Mouse (Mus musculus) hindbrain, postnatal 0 days (tissue): Measurements from ENCODE around the gene Mycl. TPM values are rescaled to one million over a fixed set of nuclear protein-coding genes. Genes with fewer than 3 reads are reported as not detected.

ENCODE experiments used
- ATAC-seq: fragments of 200-750 bp; cut with Nextera tagmentation; 2 replicates; pipeline ENCODE4 v1.8.0; 2017; ENCODE audit warnings: mild to moderate bottlenecking, moderate TSS enrichment, moderate library complexity
- DNase-seq: peaks from one replicate; pipeline ENCODE4 v3.0.0-alpha.2; 2015; ENCODE audit warnings: low spot score
- H3K27ac ChIP-seq: fragments of 300-500 bp; sonication (generic); 2 replicates; pipeline ENCODE4 v1.5.1; 2014; ENCODE audit warnings: mild to moderate bottlenecking
- H3K27me3 ChIP-seq: fragments of 300-500 bp; sonication (generic); 2 replicates; pipeline ENCODE4 v1.6.1; 2014; ENCODE audit warnings: low read length, mixed read lengths; ENCODE audit not compliant: insufficient read depth
- H3K36me3 ChIP-seq: fragments of 300-500 bp; sonication (generic); 2 replicates; pipeline ENCODE4 v1.6.1; 2014; ENCODE audit warnings: low read length, mixed read lengths; ENCODE audit not compliant: insufficient read depth
- H3K4me1 ChIP-seq: fragments of 300-500 bp; sonication (generic); 2 replicates; pipeline ENCODE4 v1.6.1; 2014; ENCODE audit warnings: antibody characterized with exemption, low read length, mixed read lengths; ENCODE audit not compliant: insufficient read depth
- H3K4me2 ChIP-seq: fragments of 300-500 bp; sonication (generic); 2 replicates; pipeline ENCODE4 v1.6.1; 2014; ENCODE audit warnings: low read depth, mild to moderate bottlenecking, low read length, moderate library complexity, mixed read lengths
- H3K4me3 ChIP-seq: fragments of 300-500 bp; sonication (generic); 2 replicates; pipeline ENCODE4 v1.5.1; 2014; ENCODE audit warnings: low read length
- H3K9ac ChIP-seq: fragments of 300-500 bp; sonication (generic); replicated peaks from 2 replicates; pipeline ENCODE4 v1.6.1; 2014; ENCODE audit warnings: mild to moderate bottlenecking, low read length, moderate library complexity, mixed read lengths
- H3K9me3 ChIP-seq: fragments of 300-500 bp; sonication (generic); 2 replicates; pipeline ENCODE4 v1.6.1; 2016; ENCODE audit warnings: low read length, mixed read lengths
- CTCF ChIP-seq: IDR thresholded peaks from 2 replicates; pipeline ENCODE4 v1.5.1; 2016; ENCODE audit warnings: antibody characterized with exemption, control low read depth, low read depth
- WGBS: fragments of 180-500 bp; shearing (Covaris S2); extraction: QIAGEN DNeasy Blood & Tissue Kit; methylation state at CpG from one replicate; pipeline ENCODE4 v1.1.7; 2014; 5-methylcytosine and 5-hydroxymethylcytosine counted together
- polyA plus RNA-seq: library from polyadenylated mRNA; unstranded; fragments of >200 nt; fragmentation: Nextera tagmentation; extraction: Ambion mirVana; gene quantifications from 2 replicates; pipeline ENCODE4 v1.2.1, GENCODE M21; 2015
- total RNA-seq: library from RNA; depleted of rRNA; stranded (reverse); fragments of >200 nt; gene quantifications from 2 replicates; pipeline ENCODE4 v1.2.3, GENCODE M21; 2014; rRNA removed

The Mycl gene
- total and polyA plus RNA-seq, 2 experiments from 2014 or later = 34.3 to 67.5 TPM

- 88% methylated on average over 4 of the region's 4 CpGs for WGBS
- no peak overlapping the region for H3K9ac ChIP-seq
- H3K4me2 ChIP-seq = no peak overlapping the region
- ATAC-seq (no peak), DNase-seq (no peak)
- H3K36me3 ChIP-seq = peaks cover 26% of the 10 kb centered on the region
- no peaks in the 10 kb centered on the region for H3K27me3 ChIP-seq
- H3K4me1 ChIP-seq = no peaks in the 10 kb centered on the region
- no peak overlapping the region for H3K4me3 ChIP-seq
- no peaks in the 10 kb centered on the region for H3K9me3 ChIP-seq
- no peak overlapping the region for H3K27ac ChIP-seq
- no peak for TF ChIP-seq CTCF
Measured at GRCm38 (mm10) chr4:123044842-123045241, 49.4 kb downstream of the Mycl start.

GRCm38 (mm10) chr4:123046300-123046699 lies 50.8 kb downstream of the Mycl start:
- Histone ChIP-seq H3K27me3 (no peaks in the 10 kb centered on the region), H3K9ac (no peak overlapping the region), H3K4me3 (no peak overlapping the region), H3K27ac (peak overlapping the region; percentile 41; the same call in 1 of the 2 replicates), H3K4me2 (no peak overlapping the region), H3K4me1 (peaks cover 6% of the 10 kb centered on the region), H3K9me3 (no peaks in the 10 kb centered on the region), H3K36me3 (peaks cover 23% of the 10 kb centered on the region)
- 67% methylated on average over 3 of the region's 3 CpGs for WGBS
- no peak for DNase-seq
- no peak for TF ChIP-seq CTCF
- ATAC-seq = no peak

DNA sequence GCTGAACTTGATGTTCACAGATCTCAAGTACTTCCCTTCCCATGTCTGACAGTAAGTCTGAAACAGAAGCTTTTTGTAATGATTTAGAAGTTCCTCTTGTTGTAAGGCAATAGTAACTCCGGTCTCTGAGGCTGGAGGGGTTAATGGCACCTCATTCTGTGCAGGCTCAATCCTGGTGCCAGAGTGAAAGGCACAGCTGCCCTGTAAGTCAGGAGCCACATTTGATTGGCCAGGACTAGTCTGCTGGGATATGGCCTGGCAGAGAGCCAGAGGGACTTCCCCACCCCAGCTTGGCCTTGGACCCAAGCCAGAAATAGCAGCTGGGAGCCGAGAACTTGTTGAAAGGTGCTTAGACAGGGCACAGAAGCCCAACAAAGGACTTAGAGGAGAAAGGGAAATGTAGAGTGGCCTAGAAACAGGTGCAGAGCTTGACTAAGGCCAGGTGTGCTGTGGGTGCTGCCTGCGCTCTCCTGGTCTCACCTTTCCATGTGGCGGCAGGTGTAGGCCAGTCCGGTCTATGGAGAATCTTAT lies 55.3 kb downstream of the Mycl start:
- TF ChIP-seq CTCF = no peak
- Histone ChIP-seq H3K36me3 (peaks cover 25% of the 10 kb centered on the region), H3K4me3 (no peak overlapping the region), H3K9me3 (no peaks in the 10 kb centered on the region), H3K27ac (peak overlapping the region; percentile 45), H3K4me2 (no peak overlapping the region), H3K9ac (no peak overlapping the region), H3K4me1 (peaks cover 6% of the 10 kb centered on the region), H3K27me3 (no peaks in the 10 kb centered on the region)
- DNase-seq (peak; percentile 93), ATAC-seq (peak; percentile 90)
- 29% methylated on average over 5 of the region's 5 CpGs for WGBS

Other genes starting within 250 kb of the Mycl start
- gene Ppt1, start 159.4 kb upstream of the Mycl start, total RNA-seq = 29.0 and 36.4 TPM in 2 replicates
- gene Ppt1, start 159.4 kb upstream of the Mycl start, polyA plus RNA-seq = 88.5 and 89.7 TPM in 2 replicates
- 133 and 141 TPM in 2 replicates for gene Cap1, start 109.6 kb upstream of the Mycl start, total RNA-seq
- gene Cap1, start 109.6 kb upstream of the Mycl start, polyA plus RNA-seq = 59.9 and 60.1 TPM in 2 replicates
- gene Mfsd2a, start 34.5 kb upstream of the Mycl start, total RNA-seq = 63.6 and 68.0 TPM in 2 replicates
- gene Mfsd2a, start 34.5 kb upstream of the Mycl start, polyA plus RNA-seq = 34.9 and 42.6 TPM in 2 replicates
- gene Trit1, start 20.9 kb downstream of the Mycl start, total RNA-seq = 11.1 and 18.5 TPM in 2 replicates
- 17.0 and 18.3 TPM in 2 replicates for gene Trit1, start 20.9 kb downstream of the Mycl start, polyA plus RNA-seq
- gene Bmp8b, start 109.5 kb downstream of the Mycl start, total RNA-seq = 0.42 and 0.47 TPM in 2 replicates
- gene Bmp8b, start 109.5 kb downstream of the Mycl start, polyA plus RNA-seq = 0.29 and 0.43 TPM in 2 replicates
- gene Oxct2b, start 120.6 kb downstream of the Mycl start, total RNA-seq = 0.16 and 0.75 TPM in 2 replicates
- 0.60 and 0.93 TPM in 2 replicates for gene Oxct2b, start 120.6 kb downstream of the Mycl start, polyA plus RNA-seq
- 22.0 and 39.5 TPM in 2 replicates for gene Ppie, start 144.3 kb downstream of the Mycl start, total RNA-seq
- 44.4 and 49.7 TPM in 2 replicates for gene Ppie, start 144.3 kb downstream of the Mycl start, polyA plus RNA-seq
- gene Hpcal4, start 187.6 kb downstream of the Mycl start, total RNA-seq = 32.1 and 46.3 TPM in 2 replicates
- gene Hpcal4, start 187.6 kb downstream of the Mycl start, polyA plus RNA-seq = 37.2 and 43.8 TPM in 2 replicates
- 0.79 and 2.1 TPM in 2 replicates for gene Nt5c1a, start 205.9 kb downstream of the Mycl start, total RNA-seq
- 0.39 and 0.53 TPM in 2 replicates for gene Nt5c1a, start 205.9 kb downstream of the Mycl start, polyA plus RNA-seq
- gene Heyl, start 237.9 kb downstream of the Mycl start, total RNA-seq = 5.1 and 6.5 TPM in 2 replicates
- gene Heyl, start 237.9 kb downstream of the Mycl start, polyA plus RNA-seq = 3.5 TPM in 2 replicates